Mouse (Mus musculus): ENCODE results near the gene Tbr1.
A peak's percentile ranks its signal among the peaks of the same experiment; 100 is the strongest.

Gene Tbr1

DNA sequence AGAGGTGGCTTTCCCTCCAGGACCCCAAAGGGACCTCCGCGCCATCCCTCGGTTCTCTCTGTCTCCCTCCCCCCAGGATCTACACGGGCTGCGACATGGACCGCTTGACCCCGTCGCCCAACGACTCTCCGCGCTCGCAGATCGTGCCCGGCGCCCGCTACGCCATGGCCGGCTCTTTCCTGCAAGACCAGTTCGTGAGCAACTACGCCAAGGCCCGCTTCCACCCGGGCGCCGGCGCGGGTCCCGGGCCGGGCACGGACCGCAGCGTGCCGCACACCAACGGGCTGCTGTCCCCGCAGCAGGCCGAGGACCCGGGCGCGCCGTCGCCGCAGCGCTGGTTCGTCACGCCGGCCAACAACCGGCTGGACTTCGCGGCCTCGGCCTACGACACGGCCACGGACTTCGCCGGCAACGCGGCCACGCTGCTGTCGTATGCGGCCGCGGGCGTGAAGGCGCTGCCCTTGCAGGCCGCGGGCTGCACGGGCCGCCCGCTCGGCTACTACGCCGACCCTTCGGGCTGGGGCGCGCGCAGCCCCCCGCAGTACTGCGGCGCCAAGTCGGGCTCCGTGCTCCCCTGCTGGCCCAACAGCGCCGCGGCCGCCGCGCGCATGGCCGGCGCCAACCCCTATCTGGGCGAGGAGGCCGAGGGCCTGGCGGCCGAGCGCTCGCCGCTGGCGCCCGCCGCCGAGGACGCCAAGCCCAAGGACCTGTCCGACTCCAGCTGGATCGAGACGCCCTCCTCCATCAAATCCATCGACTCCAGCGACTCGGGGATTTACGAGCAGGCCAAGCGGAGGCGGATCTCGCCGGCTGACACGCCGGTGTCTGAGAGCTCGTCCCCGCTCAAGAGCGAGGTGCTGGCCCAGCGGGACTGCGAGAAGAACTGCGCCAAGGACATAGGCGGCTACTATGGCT is 9.0 kb downstream of the Tbr1 start:
- peak; percentile 13 to 35 for DNase-seq

DNA sequence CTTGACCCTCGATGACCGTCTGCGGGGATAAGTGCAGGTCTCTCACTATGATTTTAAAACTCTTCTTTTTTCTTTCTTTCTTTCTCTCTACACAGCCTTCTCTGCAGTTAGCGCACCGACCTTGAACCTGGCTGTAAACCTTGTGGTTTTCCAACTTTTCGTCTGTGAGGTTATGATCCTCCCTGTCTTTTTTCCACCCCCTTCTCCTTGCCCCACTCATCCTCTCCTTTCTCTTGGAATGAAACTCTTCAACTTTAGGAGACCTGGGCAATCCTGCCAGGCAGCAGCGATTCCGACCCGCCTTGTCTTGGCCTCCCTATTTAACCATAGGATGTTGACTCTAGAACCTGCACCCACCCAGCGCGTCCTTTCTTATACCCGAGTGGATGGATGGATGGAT is 9.8 kb downstream of the Tbr1 start:
- no peak for DNase-seq

DNA sequence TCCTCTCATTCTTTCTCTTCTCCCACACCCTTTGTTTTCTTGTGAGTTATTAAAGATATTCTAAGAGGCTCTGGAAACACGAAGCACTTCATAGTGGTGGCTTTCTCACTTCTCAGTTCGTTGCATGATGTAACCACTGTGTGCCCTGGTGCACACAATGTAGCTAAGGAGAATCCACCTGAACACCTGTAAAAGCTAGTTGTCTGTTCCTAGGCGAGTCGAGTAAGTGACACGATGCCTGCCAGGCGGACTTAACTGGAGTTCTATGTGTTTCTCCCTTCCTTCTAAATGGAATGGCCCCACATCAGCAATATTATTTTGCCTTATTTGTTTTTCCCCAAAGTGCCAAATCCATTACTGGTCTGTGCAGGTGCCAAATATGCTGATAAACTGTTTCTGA is 10.4 kb downstream of the Tbr1 start:
- no peak for DNase-seq

DNA sequence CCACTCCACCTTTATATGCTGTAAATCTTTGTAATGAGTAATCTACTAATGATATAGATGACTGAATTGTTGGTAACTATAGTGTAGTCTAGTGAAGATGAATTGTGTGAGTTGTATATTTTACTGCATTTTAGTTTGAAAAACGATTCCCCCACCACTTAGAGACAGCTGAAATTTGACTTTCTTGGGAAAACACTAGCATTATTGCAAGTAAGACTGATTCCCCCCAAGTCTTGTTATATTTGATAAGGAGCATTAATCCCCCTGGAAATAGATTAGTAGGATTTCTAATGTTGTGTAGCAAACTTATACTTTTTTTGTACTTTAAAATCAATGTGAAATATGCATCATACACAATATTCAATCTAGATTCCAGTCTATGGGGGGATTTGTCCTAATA is 10.8 kb downstream of the Tbr1 start:
- DNase-seq = no peak

DNA sequence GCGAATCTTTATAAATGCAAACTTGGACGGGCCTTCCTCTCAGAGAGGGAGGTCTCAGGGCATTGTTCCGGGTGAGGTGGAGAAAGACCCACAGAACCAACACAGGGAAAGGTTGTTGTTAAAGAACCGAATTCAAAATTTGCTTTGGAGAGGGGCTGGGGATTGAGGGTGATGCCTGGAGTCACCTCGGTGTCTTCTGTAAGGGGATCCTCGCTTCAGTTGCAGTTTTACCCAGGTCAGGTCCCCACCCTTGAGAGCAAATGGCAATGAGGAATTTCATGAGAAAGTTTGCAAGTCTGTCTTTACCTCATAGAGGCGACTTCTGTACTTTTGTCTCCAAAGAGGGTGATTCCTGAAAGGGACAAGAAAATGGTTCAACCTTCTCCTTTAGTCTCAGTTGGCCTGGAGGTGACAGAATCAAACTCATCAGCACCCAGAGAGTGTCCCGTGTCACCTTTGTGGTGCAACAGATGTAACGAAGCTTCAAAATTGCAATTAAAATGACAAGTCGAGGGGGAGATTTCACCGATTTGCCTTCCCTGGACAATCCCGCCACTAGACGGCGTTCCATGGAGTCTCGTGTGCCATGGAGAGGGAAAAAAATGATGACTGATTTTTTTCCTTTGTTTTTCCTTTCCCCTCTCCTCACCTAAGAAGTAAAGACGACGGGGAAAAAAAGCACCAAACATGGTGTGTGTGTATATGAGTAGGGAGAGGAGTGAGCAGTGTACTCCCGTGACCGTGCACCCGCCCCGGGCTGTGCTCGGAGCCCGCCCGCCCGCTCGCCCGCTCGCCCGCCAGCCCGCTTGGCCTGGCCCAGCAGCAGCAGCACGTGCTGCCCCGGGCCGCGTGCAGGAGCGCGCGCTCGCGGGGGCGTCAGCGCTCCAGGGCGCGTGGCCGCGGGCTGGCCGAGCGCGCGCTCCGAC is 12.1 kb downstream of the Tbr1 start:
- no peak for DNase-seq

DNA sequence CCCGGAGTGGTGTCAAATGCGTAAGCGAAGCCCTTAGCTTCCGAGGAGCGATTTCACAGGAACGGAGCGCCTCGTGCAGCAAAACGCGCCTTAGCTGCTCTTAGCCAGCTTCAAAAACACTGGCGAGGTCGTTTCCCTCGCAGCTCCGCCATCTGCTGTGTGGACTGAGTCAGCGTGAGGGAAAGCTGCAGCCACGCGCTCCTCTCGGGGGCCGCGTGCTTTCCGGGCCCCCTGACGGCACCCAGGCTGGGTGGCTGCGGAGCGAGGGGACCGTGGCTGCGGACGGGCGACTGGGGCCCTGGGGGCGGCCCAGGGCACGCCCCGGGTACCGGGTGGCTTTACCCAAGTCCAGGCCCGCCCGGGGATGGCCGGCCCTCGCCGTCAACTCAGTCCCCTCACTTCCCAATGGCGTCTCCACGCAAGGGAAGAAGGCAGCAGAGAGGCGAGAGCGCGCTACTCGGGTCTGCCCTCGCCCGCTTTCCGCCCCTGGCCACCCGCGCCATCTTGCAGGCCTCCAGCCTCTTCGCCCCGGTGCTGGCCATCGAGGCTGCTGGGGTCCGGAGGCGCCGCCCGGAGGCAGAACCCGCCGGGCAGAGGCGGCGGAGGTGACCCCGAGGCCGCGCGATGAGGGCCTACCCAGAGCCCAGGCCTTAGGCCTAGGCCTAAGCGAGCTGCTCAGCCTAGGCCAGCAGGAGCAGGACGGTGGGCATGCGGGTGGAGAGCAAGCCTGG is 13.0 kb downstream of the Tbr1 start:
- DNase-seq = no peak

DNA sequence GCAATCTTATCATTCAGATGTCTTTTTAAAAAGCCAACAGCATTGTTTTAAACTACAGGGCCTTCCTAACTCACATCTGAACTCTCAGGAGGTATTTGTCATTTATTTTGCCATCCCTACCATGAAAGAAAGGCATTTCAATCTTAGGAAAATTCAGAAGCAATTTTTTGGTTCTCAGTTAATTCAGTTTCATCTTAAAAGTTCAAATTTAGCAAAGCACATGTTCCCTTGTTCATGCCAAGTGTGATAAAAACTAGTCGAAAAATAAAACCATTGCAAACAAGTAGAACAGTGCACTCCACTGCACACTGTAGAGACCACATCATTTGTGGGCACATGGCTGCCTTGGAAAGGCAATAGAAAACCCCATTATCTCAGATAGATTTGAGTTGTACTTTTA is 15.5 kb downstream of the Tbr1 start:
- DNase-seq = no peak

DNA sequence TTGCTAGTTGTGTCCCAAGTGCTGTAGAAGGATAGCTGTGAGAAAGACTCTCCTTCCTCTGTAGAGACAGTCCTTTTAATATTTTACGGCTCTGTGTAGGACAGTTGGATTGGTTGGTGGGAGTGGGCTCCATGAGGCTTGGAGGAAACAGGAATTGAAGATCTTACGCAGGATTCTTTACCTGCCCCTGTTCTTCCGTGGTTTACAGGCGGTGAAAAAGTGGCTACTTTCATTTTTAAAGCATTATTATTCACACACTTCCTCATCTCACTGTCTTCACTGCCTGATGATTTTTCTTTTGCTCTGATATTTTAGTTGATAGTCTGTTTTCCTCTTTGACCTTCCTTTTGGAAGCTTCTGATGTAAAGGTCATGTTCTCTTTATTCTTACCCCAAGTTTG is 17.5 kb downstream of the Tbr1 start:
- DNase-seq = no peak

DNA sequence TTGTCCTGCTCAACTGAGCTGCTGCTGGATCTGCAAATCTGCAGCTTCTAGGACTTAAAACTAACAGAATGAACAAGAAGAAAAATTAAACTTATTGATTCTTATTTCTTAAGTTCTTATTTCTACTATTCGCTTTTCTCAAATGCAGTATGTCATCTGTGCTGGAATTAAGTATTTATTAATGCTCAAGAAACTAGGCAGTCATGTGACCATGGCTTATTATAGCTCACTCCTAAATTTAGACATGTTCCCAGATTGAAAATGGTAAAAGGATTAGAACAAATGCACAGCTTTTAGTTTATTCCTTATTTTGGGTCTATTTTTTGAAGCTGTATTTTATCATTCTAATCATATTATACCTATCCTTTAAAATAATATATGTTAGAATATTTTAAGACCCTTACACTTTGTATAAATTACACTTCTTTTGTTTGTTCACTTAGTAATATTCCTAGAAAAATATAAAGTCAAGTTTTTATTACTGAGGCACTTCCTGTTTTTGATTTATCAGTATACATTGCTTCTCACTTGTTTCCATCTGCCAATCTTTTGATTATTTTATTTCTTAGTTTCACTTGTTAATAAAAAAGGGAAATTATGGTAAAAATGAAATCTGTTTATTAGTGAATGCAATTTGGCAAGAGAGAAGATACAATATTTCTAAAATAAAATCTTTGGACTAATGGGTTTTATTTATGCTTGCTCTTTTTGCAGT is 20.9 kb downstream of the Tbr1 start:
- no peak for DNase-seq

DNA sequence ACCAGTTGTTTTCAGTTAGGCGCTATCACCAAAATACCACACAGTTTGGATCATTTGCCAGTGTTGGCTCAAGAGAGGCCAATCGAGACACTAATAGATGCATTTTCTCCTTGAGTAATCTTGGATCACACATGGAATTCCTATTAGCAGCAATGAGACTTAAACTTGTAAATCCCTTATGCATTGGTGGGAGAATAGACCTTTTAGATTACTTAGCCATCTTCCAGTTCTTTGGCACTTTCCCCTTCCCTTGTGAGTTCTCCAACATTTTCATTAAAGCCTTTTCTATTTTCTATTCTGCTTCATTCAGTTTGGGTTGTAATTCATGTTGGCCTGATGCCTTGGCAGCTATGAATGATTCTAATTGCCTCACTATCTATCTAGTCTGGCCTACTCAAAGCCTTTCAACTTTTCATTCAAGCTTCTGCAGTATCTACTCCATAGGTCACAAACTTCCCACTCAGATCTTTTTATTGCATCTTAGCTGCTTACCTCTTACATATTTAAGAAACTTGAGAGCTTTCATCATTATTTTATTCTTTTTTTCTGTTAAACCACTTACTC is 34.6 kb downstream of the Tbr1 start:
- DNase-seq = no peak
